ENCODE assay signal across 22 mouse cellular contexts in the genomic region with DNA sequence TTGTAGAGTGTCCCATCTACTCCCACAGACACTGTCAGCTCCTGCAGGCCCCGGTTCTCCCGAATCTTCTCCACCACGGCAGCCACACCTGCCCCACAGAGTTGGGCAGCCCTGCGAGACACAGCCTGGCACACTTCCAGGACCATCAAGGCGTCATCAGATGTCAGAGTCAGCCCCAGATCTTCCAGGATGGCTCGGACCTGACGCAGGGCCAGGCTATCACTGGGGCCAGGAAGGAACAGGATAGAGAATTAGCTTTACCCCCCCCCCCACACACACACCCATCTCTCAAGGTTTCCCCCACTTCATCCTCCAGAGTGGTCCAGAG. TPM values are rescaled to one million over a fixed set of nuclear protein-coding genes. Genes with fewer than 3 reads are reported as not detected.
DNase-seq lines count a peak whose midpoint lies in the region; ATAC-seq and TF ChIP-seq lines count a peak whose summit lies in the region.
"Had no signal": no experiment of that assay in that cellular context is flagged by ENCODE, and none has a peak within 500 bp of the region (broad histone marks: within the 10 kb centered on the region; RNA-seq: fewer than 3 reads in every experiment).

No protein-coding gene starts in this region.

- no peak for TF ChIP-seq CTCF in left cerebral cortex, adult 2 months (IDR thresholded peaks at IDR 0.05)
- no peak for TF ChIP-seq CTCF in midbrain, postnatal 0 days (IDR thresholded peaks at IDR 0.05)

- no peaks in the 10 kb centered on the region; the same call in 1 of the 2 replicates for H3K27me3 ChIP-seq in lung, embryonic 16.5 days (ENCODE audit: control insufficient read depth, insufficient read depth, low read depth, low read length)
- peaks cover 48% of the 10 kb centered on the region for H3K27me3 ChIP-seq in midbrain, embryonic 13.5 days
- no peaks in the 10 kb centered on the region for H3K27me3 ChIP-seq in midbrain, postnatal 0 days (ENCODE audit: insufficient read depth, low read length)
- H3K27me3 ChIP-seq: embryonic facial prominence, embryonic 15.5 days had no signal

- H3K9me3 ChIP-seq in lung, embryonic 16.5 days (ENCODE audit: control insufficient read depth, low read length), result no peaks in the 10 kb centered on the region
- H3K9me3 ChIP-seq in midbrain, embryonic 13.5 days, result no peaks in the 10 kb centered on the region
- H3K9me3 ChIP-seq in midbrain, postnatal 0 days (ENCODE audit: low read length), result no peaks in the 10 kb centered on the region
- H3K9me3 ChIP-seq: embryonic facial prominence, embryonic 12.5 days; embryonic facial prominence, embryonic 15.5 days; G1E; hindbrain, embryonic 12.5 days had no signal

- H3K9ac ChIP-seq in lung, embryonic 16.5 days (ENCODE audit: low read length), result no peak overlapping the region
- 0 out of 2 replicates have a peak overlapping the region, but pooled peaks have one; percentile 36 for H3K9ac ChIP-seq in midbrain, embryonic 13.5 days (replicated peaks)
- H3K9ac ChIP-seq in midbrain, postnatal 0 days (replicated peaks; ENCODE audit: low read length, poor library complexity, severe bottlenecking), result no peak overlapping the region
- H3K9ac ChIP-seq: embryonic facial prominence, embryonic 12.5 days; embryonic facial prominence, embryonic 15.5 days; forebrain, postnatal 0 days had no signal

- H3K4me2 ChIP-seq in lung, embryonic 16.5 days (ENCODE audit: low read depth, low read length), result peak overlapping the region; percentile 37; the same call in 1 of the 2 replicates
- no peak overlapping the region for H3K4me2 ChIP-seq in midbrain, embryonic 13.5 days (replicated peaks)
- H3K4me2 ChIP-seq in midbrain, postnatal 0 days (ENCODE audit: low read depth, low read length, poor library complexity, severe bottlenecking), result no peak overlapping the region
- H3K4me2 ChIP-seq: embryonic facial prominence, embryonic 12.5 days; embryonic facial prominence, embryonic 15.5 days; heart, embryonic 11.5 days; hindbrain, embryonic 12.5 days had no signal

- no peak for ATAC-seq in lung, embryonic 16.5 days (ENCODE audit: low read depth)
- no peak for ATAC-seq in midbrain, embryonic 13.5 days
- no peak for ATAC-seq in midbrain, postnatal 0 days (ENCODE audit: low FRiP score)
- ATAC-seq: forebrain, embryonic 14.5 days; forebrain, postnatal 0 days; hindbrain, postnatal 0 days; Patski had no signal

- H3K36me3 ChIP-seq in lung, embryonic 16.5 days (ENCODE audit: control insufficient read depth, insufficient read depth, low read length), result no peaks in the 10 kb centered on the region
- H3K36me3 ChIP-seq in midbrain, embryonic 13.5 days, result peaks cover 13% of the 10 kb centered on the region
- peaks cover 36% of the 10 kb centered on the region for H3K36me3 ChIP-seq in midbrain, postnatal 0 days (ENCODE audit: insufficient read depth, low read length)
- H3K36me3 ChIP-seq: embryonic facial prominence, embryonic 12.5 days; embryonic facial prominence, embryonic 15.5 days; G1E; hindbrain, embryonic 12.5 days had no signal

- no peak overlapping the region for H3K4me3 ChIP-seq in left cerebral cortex, adult 2 months
- no peak overlapping the region for H3K4me3 ChIP-seq in lung, embryonic 16.5 days (ENCODE audit: low read length)
- H3K4me3 ChIP-seq in midbrain, embryonic 13.5 days (replicated peaks), result no peak overlapping the region
- no peak overlapping the region for H3K4me3 ChIP-seq in midbrain, postnatal 0 days (ENCODE audit: low read depth, low read length)
- H3K4me3 ChIP-seq: embryonic facial prominence, embryonic 12.5 days; embryonic facial prominence, embryonic 15.5 days; gastrocnemius, adult 2 months; hindbrain, embryonic 12.5 days had no signal

- H3K27ac ChIP-seq in left cerebral cortex, adult 2 months, result no peak overlapping the region
- H3K27ac ChIP-seq in lung, embryonic 16.5 days (ENCODE audit: low read length), result peak overlapping the region; percentile 70
- H3K27ac ChIP-seq in midbrain, embryonic 13.5 days, result no peak overlapping the region
- no peak overlapping the region for H3K27ac ChIP-seq in midbrain, postnatal 0 days (ENCODE audit: low read depth, low read length)
- H3K27ac ChIP-seq: embryonic facial prominence, embryonic 12.5 days; embryonic facial prominence, embryonic 15.5 days; gastrocnemius, adult 2 months; hindbrain, embryonic 12.5 days; hindbrain, postnatal 0 days had no signal

- DNase-seq in cerebellum, postnatal 10 days, result peak; percentile 62 to 67
- no peak for DNase-seq in cerebellum, adult 11 months
- DNase-seq in left cerebral cortex, postnatal 4 days, result peak; percentile 40
- DNase-seq in left cerebral cortex, adult 2 months (ENCODE audit: extremely low spot score in 1 of 2, low spot score in 2 of 2), result no peak
- no peak for DNase-seq in lung, postnatal 4 days
- no peak for DNase-seq in midbrain, postnatal 0 days (ENCODE audit: low spot score)
- DNase-seq: adrenal gland, postnatal 10 days; adrenal gland, postnatal 36 days; forebrain, postnatal 0 days; gastrocnemius, adult 2 months; gastrocnemius, postnatal 14 days; heart, adult 11 months had no signal

- H3K4me1 ChIP-seq in lung, embryonic 16.5 days (replicated peaks; ENCODE audit: control insufficient read depth, insufficient read depth, low read length), result peaks cover 18% of the 10 kb centered on the region
- peaks cover 46% of the 10 kb centered on the region for H3K4me1 ChIP-seq in midbrain, embryonic 13.5 days (replicated peaks)
- peaks cover 8% of the 10 kb centered on the region; the same call in 1 of the 2 replicates for H3K4me1 ChIP-seq in midbrain, postnatal 0 days (ENCODE audit: insufficient read depth, low read length)
- H3K4me1 ChIP-seq: embryonic facial prominence, embryonic 12.5 days had no signal

- intact Hi-C loops in left cerebral cortex, postnatal 4 days (cut with DNase I), result no loop called here
- intact Hi-C loops in left cerebral cortex, adult 2 months (cut with DNase I), result no loop called here

- 41% methylated on average over 7 of the region's 7 CpGs for WGBS in lung, embryonic 16.5 days
- WGBS in midbrain, embryonic 13.5 days, result 72% methylated on average over 7 of the region's 7 CpGs
- WGBS in midbrain, postnatal 0 days, result 65% methylated on average over 7 of the region's 7 CpGs

RNA-seq across cellular contexts. Expression of gene Hk3, which starts 14.8 kb away (rescaled TPM):
- total RNA-seq in left cerebral cortex, postnatal 4 days (2021), result 1 to 10 TPM; 1.1 to 1.3 TPM
- total RNA-seq in left cerebral cortex, adult 2 months (2021), result 1 to 10 TPM; 1.2 to 1.3 TPM
- polyA plus RNA-seq in lung, embryonic 16.5 days (2015; fragmentation: Nextera tagmentation; extraction: Ambion mirVana), result 0.95 and 1.3 TPM in 2 replicates
- polyA plus RNA-seq in midbrain, embryonic 13.5 days (2015; fragmentation: Nextera tagmentation; extraction: Ambion mirVana), result 0.87 and 1.1 TPM in 2 replicates
- 1.0 and 1.7 TPM in 2 replicates for total RNA-seq in midbrain, postnatal 0 days (2014; rRNA removed)
- polyA plus RNA-seq in midbrain, postnatal 0 days (2015; fragmentation: Nextera tagmentation; extraction: Ambion mirVana), result 0.79 and 0.80 TPM in 2 replicates
- polyA plus RNA-seq: Patski had no signal

RNA-seq across cellular contexts. Expression of gene Unc5a, which starts 57.2 kb away (rescaled TPM):
- 10 to 100 TPM; 51.7 to 52.6 TPM for total RNA-seq in left cerebral cortex, postnatal 4 days (2021)
- total RNA-seq in left cerebral cortex, adult 2 months (2021), result 100 to 1,000 TPM; 110 to 116 TPM
- 4.3 TPM in 2 replicates for polyA plus RNA-seq in lung, embryonic 16.5 days (2015; fragmentation: Nextera tagmentation; extraction: Ambion mirVana)
- polyA plus RNA-seq in midbrain, embryonic 13.5 days (2015; fragmentation: Nextera tagmentation; extraction: Ambion mirVana), result 5.9 and 7.3 TPM in 2 replicates
- total RNA-seq in midbrain, postnatal 0 days (2014; rRNA removed), result 24.2 and 29.0 TPM in 2 replicates
- 12.7 and 14.3 TPM in 2 replicates for polyA plus RNA-seq in midbrain, postnatal 0 days (2015; fragmentation: Nextera tagmentation; extraction: Ambion mirVana)
- total RNA-seq: G1E had no signal
- polyA plus RNA-seq: Patski had no signal

Comparison
In these comparisons a context has a peak if more than half of its experiments do, and no peak if none do; other contexts are left out.
1. DNase-seq: peak in cerebellum, postnatal 10 days (2 of 2) and left cerebral cortex, postnatal 4 days (single experiment); none in cerebellum, adult 11 months (single experiment), left cerebral cortex, adult 2 months (0 of 2), lung, postnatal 4 days (0 of 2) and midbrain, postnatal 0 days (single experiment).